Mouse (Mus musculus) kidney, adult 2 months (tissue): Measurements from ENCODE around the gene Pimreg. TPM values are rescaled to one million over a fixed set of nuclear protein-coding genes. Genes with fewer than 3 reads are reported as not detected.
A peak's percentile ranks its signal among the peaks of the same experiment; 100 is the strongest.

ENCODE experiments used
- DNase-seq: peaks from one replicate; pipeline ENCODE4 v3.0.0; 2021
- H3K27ac ChIP-seq: fragments of 200-500 bp; 2 replicates; pipeline ENCODE4 v1.5.1; 2012; ENCODE audit warnings: low read depth, low read length, control low read depth, inconsistent platforms; ENCODE audit not compliant: insufficient read depth
- H3K27me3 ChIP-seq: fragments of 200-500 bp; replicated peaks from 2 replicates; pipeline ENCODE4 v1.6.1; 2012; ENCODE audit warnings: mild to moderate bottlenecking, moderate library complexity, low read length, inconsistent platforms; ENCODE audit not compliant: control insufficient read depth, insufficient read depth
- H3K36me3 ChIP-seq: fragments of 200-500 bp; 2 replicates; pipeline ENCODE4 v1.6.1; 2012; ENCODE audit warnings: mild to moderate bottlenecking, moderate library complexity, low read length, inconsistent platforms; ENCODE audit not compliant: control insufficient read depth, insufficient read depth
- H3K4me1 ChIP-seq: fragments of 200-500 bp; 2 replicates; pipeline ENCODE4 v1.6.1; 2011; ENCODE audit warnings: low read length; ENCODE audit not compliant: control insufficient read depth, insufficient read depth
- H3K4me3 ChIP-seq: fragments of 200-500 bp; 2 replicates; pipeline ENCODE4 v1.5.1; 2011; ENCODE audit warnings: mild to moderate bottlenecking, low read depth, low read length, control low read depth; ENCODE audit not compliant: insufficient read depth
- CTCF ChIP-seq: fragments of 200-500 bp; conservative IDR thresholded peaks from 2 replicates; pipeline ENCODE4 v1.5.1; 2011; ENCODE audit warnings: low read depth, mild to moderate bottlenecking, control low read depth, low read length, moderate library complexity, mixed read lengths; ENCODE audit not compliant: insufficient read depth, insufficient read length
- POLR2A ChIP-seq: fragments of 200-500 bp; IDR thresholded peaks from one replicate; pipeline ENCODE4 v1.6.1; 2011; ENCODE audit warnings: low read depth, low read length, control low read depth
- WGBS: fragments of 180-500 bp; shearing (Covaris S2); methylation state at CpG from one replicate; pipeline ENCODE4 v1.1.7; 2018; 5-methylcytosine and 5-hydroxymethylcytosine counted together
- polyA plus RNA-seq: library from polyadenylated mRNA; depleted of rRNA; stranded (reverse); fragments of >200 nt; gene quantifications from 2 replicates; pipeline ENCODE4 v1.2.3, GENCODE M21; 2012

The Pimreg gene
- polyA plus RNA-seq, 1 experiment, result 0.55 TPM

DNA sequence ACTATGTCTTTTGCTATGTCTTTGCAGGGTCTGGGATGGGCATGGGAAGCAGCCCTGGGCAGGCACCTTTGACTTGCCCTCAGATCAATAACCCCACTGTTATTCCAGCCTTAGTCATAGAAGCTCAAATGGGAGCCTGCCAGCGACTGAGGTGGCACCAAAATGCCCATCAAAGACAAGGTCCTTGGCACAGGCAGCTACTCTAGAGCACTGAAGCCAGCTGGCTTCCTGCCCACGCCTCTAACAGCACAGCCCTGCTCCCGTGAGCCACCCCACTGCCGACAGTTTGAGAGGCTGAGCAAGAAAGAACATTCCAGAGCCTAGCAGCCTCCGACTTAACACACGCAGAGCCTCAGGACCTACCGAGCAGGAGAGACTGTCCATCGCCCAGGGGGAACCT is 23.3 kb downstream of the Pimreg start:
- WGBS, result 50% methylated on average over 8 of the region's 8 CpGs
- Histone ChIP-seq H3K4me3 (no peak overlapping the region), H3K27me3 (no peaks in the 10 kb centered on the region), H3K4me1 (no peaks in the 10 kb centered on the region; the same call in 1 of the 2 replicates), H3K27ac (no peak overlapping the region), H3K36me3 (no peaks in the 10 kb centered on the region)
- peak; percentile 63 for DNase-seq
- TF ChIP-seq CTCF (no peak), POLR2A (no peak)

DNA sequence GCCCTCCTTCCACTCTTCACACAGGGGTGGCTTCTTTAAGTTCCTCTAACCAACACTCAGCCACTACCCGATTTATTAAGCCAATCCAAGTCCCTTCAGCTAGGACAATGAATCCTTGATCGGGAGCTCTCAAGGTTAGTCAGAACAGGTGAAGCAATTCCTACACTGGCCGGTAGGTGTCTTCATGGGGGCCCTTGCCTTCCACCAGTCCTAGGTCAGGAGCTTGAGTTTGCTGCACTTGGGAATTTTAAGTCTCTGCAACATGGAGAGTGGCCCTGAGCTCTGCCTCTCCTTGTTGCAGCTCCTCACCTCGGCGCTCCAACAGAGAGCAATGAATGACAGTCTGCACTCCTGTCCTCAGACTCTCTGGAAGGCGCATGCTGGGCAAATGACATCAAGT is 24.5 kb downstream of the Pimreg start:
- TF ChIP-seq CTCF (peak; percentile 61), POLR2A (no peak)
- no peaks in the 10 kb centered on the region; the same call in 1 of the 2 replicates for H3K4me1 ChIP-seq
- WGBS, result 42% methylated on average over 6 of the region's 6 CpGs
- H3K27ac ChIP-seq, result no peak overlapping the region
- H3K4me3 ChIP-seq, result no peak overlapping the region
- no peaks in the 10 kb centered on the region for H3K27me3 ChIP-seq
- no peaks in the 10 kb centered on the region for H3K36me3 ChIP-seq
- peak; percentile 48 for DNase-seq

DNA sequence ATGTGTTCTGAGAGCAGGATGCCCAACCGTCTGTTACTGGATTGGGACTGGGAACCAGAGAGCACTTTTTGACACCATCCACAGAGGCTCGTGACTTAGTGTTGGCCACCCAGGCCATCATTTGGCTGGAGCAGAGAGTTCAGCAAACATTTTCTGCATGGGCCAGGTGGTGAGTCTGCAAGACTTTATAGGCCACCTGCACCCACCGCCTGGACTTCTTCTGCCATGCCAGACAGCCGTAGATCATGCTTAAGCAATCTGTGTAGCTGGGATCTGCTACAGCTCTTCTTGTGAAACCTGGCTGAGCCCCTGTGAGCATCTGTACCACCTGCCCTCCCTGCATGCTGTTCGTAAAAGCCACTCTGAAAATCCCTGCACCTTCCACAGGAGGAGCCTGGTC is 25.5 kb downstream of the Pimreg start:
- DNase-seq, result no peak
- Histone ChIP-seq H3K4me3 (no peak overlapping the region), H3K27me3 (no peaks in the 10 kb centered on the region), H3K27ac (no peak overlapping the region), H3K4me1 (no peaks in the 10 kb centered on the region; the same call in 1 of the 2 replicates), H3K36me3 (no peaks in the 10 kb centered on the region)
- WGBS, result 89% methylated on average over 5 of the region's 5 CpGs
- no peak for TF ChIP-seq CTCF
- no peak for TF ChIP-seq POLR2A

DNA sequence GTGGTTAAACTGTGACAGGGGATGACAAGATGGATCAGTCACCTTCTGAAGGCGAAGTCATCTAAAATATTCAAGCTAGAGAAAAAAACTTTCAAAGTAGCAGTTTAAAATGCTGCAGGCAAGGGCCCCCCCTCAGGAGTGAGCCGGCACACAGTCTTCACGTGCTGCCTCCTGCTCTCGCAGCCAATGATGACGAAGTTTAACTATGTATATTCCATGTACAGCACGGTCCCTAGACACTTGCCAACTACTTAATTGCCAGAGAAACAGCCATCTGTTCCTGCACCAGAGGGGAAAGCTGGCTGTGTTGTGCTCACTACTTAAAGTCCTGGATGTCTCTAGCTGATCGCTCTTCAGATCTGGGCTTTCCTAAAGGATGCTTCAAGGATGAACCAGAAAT is 26.2 kb downstream of the Pimreg start:
- Histone ChIP-seq H3K36me3 (no peaks in the 10 kb centered on the region), H3K4me1 (no peaks in the 10 kb centered on the region; the same call in 1 of the 2 replicates), H3K4me3 (no peak overlapping the region), H3K27ac (no peak overlapping the region), H3K27me3 (no peaks in the 10 kb centered on the region)
- no peak for DNase-seq
- WGBS, result 81% methylated on average over 7 of the region's 7 CpGs
- TF ChIP-seq CTCF (no peak), POLR2A (no peak)

DNA sequence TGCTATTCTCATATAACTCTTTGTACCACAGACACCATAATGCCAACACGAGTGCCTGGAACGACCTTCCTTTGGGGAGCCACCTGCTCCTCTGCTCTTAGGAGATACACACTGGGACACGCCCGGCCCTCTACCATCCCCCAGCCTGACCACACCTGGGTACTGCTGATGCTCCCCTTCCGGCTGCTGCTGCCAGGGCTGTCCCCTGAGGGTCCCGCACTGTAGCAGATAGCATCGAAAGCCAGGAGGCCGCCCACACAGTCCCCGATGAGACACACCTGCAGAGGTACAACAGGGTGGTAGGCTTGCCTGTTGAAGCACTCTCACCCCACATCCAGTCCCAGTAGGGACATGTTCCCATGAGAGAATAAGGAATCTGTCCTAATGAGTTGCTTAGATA is 28.9 kb downstream of the Pimreg start:
- H3K36me3 ChIP-seq, result no peaks in the 10 kb centered on the region
- no peaks in the 10 kb centered on the region for H3K27me3 ChIP-seq
- H3K27ac ChIP-seq, result no peak overlapping the region
- no peak overlapping the region for H3K4me3 ChIP-seq
- 90% methylated on average over 9 of the region's 9 CpGs for WGBS
- no peaks in the 10 kb centered on the region; the same call in 1 of the 2 replicates for H3K4me1 ChIP-seq
- DNase-seq, result no peak
- TF ChIP-seq POLR2A, result no peak
- TF ChIP-seq CTCF, result no peak

DNA sequence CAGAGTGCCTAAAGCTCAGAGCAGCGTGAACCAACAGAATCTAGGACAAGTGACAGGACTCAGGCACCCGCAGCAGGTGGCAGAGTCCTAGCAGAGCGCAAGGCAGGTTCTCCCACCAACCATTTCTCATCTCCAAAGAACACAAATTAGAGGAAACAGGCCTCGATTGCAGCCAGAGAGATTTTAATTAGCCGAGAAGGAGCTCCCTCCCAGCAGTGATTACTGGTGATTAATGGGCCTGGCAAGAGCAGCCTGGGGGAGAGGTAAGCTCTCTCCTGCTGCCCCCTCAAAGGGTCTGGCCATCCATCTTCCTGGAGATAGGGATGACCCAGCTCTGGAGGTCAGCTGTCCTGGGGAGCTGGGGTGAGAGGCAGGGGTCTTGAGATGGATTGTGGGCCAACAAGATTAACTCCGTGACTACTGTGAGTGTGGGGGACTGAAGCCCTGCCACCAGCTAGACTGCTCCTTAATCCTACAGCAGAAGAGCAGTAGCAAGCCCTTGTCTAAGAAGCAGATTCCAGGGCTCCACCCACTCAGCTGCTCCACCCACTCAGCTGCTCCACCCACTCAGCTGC is 30.6 kb downstream of the Pimreg start:
- TF ChIP-seq CTCF (no peak), POLR2A (no peak)

DNA sequence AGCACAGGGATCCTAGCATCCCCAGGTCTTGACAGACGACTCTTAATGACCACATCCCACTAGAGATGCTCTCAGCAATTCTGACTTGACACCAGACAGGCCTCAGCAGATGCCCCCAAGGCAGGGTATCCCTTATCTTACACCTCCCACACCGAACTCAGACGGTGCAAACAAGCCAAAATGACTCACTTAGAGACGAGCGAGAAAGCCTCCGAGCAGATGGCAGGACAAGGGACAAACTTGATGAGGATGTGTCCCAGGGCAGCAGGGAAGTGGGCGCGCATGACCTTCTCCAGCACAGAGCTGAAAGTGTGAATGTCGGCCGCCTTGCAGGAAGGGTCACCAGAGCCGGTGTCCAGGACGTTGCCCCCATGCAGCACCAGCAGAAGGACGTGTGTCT is 32.4 kb downstream of the Pimreg start:
- 74% methylated on average over 13 of the region's 13 CpGs for WGBS
- DNase-seq, result no peak
- no peaks in the 10 kb centered on the region for H3K27me3 ChIP-seq
- H3K36me3 ChIP-seq, result no peaks in the 10 kb centered on the region
- no peak overlapping the region for H3K4me3 ChIP-seq
- no peaks in the 10 kb centered on the region for H3K4me1 ChIP-seq
- TF ChIP-seq CTCF (no peak), POLR2A (no peak)
- no peak overlapping the region for H3K27ac ChIP-seq

More for the DNA sequence above, 30.6 kb downstream of the Pimreg start:
- no peaks in the 10 kb centered on the region for H3K27me3 ChIP-seq
- H3K4me3 ChIP-seq, result no peak overlapping the region
- no peaks in the 10 kb centered on the region for H3K36me3 ChIP-seq
- 41% methylated on average over 6 of the region's 6 CpGs for WGBS
- H3K4me1 ChIP-seq, result no peaks in the 10 kb centered on the region
- DNase-seq, result no peak
- no peak overlapping the region for H3K27ac ChIP-seq

DNA sequence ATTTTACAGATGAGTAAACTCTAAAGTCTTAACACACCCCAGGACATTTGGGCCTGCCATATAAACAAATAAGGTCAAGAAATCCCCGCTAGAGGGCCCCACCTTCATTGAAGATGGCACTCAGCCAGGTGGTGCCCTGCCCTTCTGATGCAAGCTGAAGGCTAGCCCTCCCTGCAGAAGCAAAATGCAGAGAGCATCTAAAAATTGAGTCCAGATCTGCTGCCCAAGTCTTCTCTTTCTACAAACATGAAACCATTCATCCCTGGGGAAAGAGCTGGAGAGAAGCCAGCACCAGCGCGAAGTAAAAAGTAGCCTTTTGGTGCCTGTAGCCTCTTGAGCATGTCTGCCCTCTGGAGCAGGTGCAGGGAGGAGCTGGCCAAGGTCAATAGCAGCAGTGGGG is 36.2 kb downstream of the Pimreg start:
- TF ChIP-seq POLR2A (no peak), CTCF (no peak)
- DNase-seq, result peak; percentile 5
- WGBS, result 32% methylated on average over 3 of the region's 3 CpGs
- H3K27ac ChIP-seq, result no peak overlapping the region
- no peaks in the 10 kb centered on the region for H3K36me3 ChIP-seq
- H3K4me3 ChIP-seq, result no peak overlapping the region
- H3K4me1 ChIP-seq, result no peaks in the 10 kb centered on the region
- H3K27me3 ChIP-seq, result no peaks in the 10 kb centered on the region
